Mouse (Mus musculus) kidney, adult 2 months (tissue): ENCODE data around the gene Otop3.
"Not testable (repeated sequence)": the region's sequence is repeated elsewhere in the genome, so short reads cannot be mapped to it uniquely, and the experiment has no call there.

Experiments
- CTCF ChIP-seq: fragments of 200-500 bp; conservative IDR thresholded peaks from 2 replicates; pipeline ENCODE4 v1.5.1; 2011; ENCODE audit warnings: low read depth, mild to moderate bottlenecking, control low read depth, low read length, moderate library complexity, mixed read lengths; ENCODE audit not compliant: insufficient read depth, insufficient read length
- POLR2A ChIP-seq: fragments of 200-500 bp; IDR thresholded peaks from one replicate; pipeline ENCODE4 v1.6.1; 2011; ENCODE audit warnings: low read depth, low read length, control low read depth

GRCm38 (mm10) chr11:115386859-115387258 is 52.3 kb downstream of the Otop3 start:
- TF ChIP-seq CTCF, POLR2A: not testable (repeated sequence)
